Mouse (Mus musculus) heart, embryonic 16.5 days (tissue): Measurements from ENCODE around the gene 4933405L10Rik. TPM values are rescaled to one million over a fixed set of nuclear protein-coding genes. Genes with fewer than 3 reads are reported as not detected.

Experiments used
- ATAC-seq: fragments of 200-750 bp; cut with Nextera tagmentation; replicated peaks from 2 replicates; pipeline ENCODE4 v1.8.0; 2017; ENCODE audit warnings: moderate number of reproducible peaks; ENCODE audit not compliant: insufficient read depth, low FRiP score; ENCODE audit errors: extremely low read depth
- H3K27ac ChIP-seq: fragments of 300-500 bp; sonication (generic); 2 replicates; pipeline ENCODE4 v1.5.1; 2014; ENCODE audit warnings: mild to moderate bottlenecking, low read length, control low read depth, moderate library complexity
- H3K27me3 ChIP-seq: fragments of 300-500 bp; sonication (generic); 2 replicates; pipeline ENCODE4 v1.6.1; 2014; ENCODE audit warnings: low read length, mixed read lengths; ENCODE audit not compliant: control insufficient read depth, insufficient read depth
- H3K36me3 ChIP-seq: fragments of 300-500 bp; sonication (generic); 2 replicates; pipeline ENCODE4 v1.6.1; 2014; ENCODE audit not compliant: control insufficient read depth, insufficient read depth
- H3K4me1 ChIP-seq: fragments of 300-500 bp; sonication (generic); 2 replicates; pipeline ENCODE4 v1.6.1; 2014; ENCODE audit warnings: low read length, mixed read lengths; ENCODE audit not compliant: control insufficient read depth, insufficient read depth
- H3K4me2 ChIP-seq: fragments of 300-500 bp; sonication (generic); 2 replicates; pipeline ENCODE4 v1.6.1; 2014; ENCODE audit warnings: low read depth, mild to moderate bottlenecking, control low read depth, low read length
- H3K4me3 ChIP-seq: fragments of 300-500 bp; sonication (generic); 2 replicates; pipeline ENCODE4 v1.5.1; 2014; ENCODE audit warnings: mild to moderate bottlenecking, control low read depth, low read length
- H3K9ac ChIP-seq: fragments of 300-500 bp; sonication (generic); 2 replicates; pipeline ENCODE4 v1.6.1; 2014; ENCODE audit warnings: low read length, control low read depth
- H3K9me3 ChIP-seq: fragments of 300-500 bp; sonication (generic); replicated peaks from 2 replicates; pipeline ENCODE4 v1.6.1; 2016; ENCODE audit warnings: low read length; ENCODE audit not compliant: control insufficient read depth
- WGBS: fragments of 180-500 bp; shearing (Covaris S2); extraction: QIAGEN DNeasy Blood & Tissue Kit; methylation state at CpG from one replicate; pipeline ENCODE4 v1.1.7; 2014; 5-methylcytosine and 5-hydroxymethylcytosine counted together
- polyA plus RNA-seq: library from polyadenylated mRNA; unstranded; fragments of >200 nt; fragmentation: Nextera tagmentation; extraction: Ambion mirVana; gene quantifications from 2 replicates; pipeline ENCODE4 v1.2.1, GENCODE M21; 2015

Gene 4933405L10Rik
- polyA plus RNA-seq, 1 experiment from 2014 or later: not detected

GRCm38 (mm10) chr8:105725726-105726125 is 18.3 kb downstream of the 4933405L10Rik start:
- Histone ChIP-seq H3K27me3 (no peaks in the 10 kb centered on the region), H3K4me2 (no peak overlapping the region), H3K27ac (no peak overlapping the region), H3K4me3 (no peak overlapping the region), H3K36me3 (0 out of 2 replicates have a peak, but pooled peaks cover 2% of the 10 kb centered on the region), H3K9me3 (no peaks in the 10 kb centered on the region), H3K4me1 (no peaks in the 10 kb centered on the region), H3K9ac (no peak overlapping the region)
- no peak for ATAC-seq
- 80% methylated on average over 5 of the region's 5 CpGs for WGBS

- Histone ChIP-seq H3K27ac (peak overlapping the region; percentile 41), H3K36me3 (0 out of 2 replicates have a peak, but pooled peaks cover 2% of the 10 kb centered on the region), H3K4me2 (no peak overlapping the region; the same call in 1 of the 2 replicates), H3K4me1 (no peaks in the 10 kb centered on the region), H3K9me3 (no peaks in the 10 kb centered on the region), H3K4me3 (no peak overlapping the region), H3K27me3 (no peaks in the 10 kb centered on the region), H3K9ac (no peak overlapping the region)
- ATAC-seq: peak; percentile 89
- WGBS: 70% methylated on average over 18 of the region's 18 CpGs
These were observed 20.1 kb downstream of the 4933405L10Rik start for GRCm38 (mm10) chr8:105727397-105728124.

GRCm38 (mm10) chr8:105732186-105732585 is 24.7 kb downstream of the 4933405L10Rik start:
- no peaks in the 10 kb centered on the region for H3K9me3 ChIP-seq
- 88% methylated on average over 5 of the region's 5 CpGs for WGBS
- no peaks in the 10 kb centered on the region for H3K36me3 ChIP-seq
- H3K4me2 ChIP-seq: no peak overlapping the region
- H3K4me3 ChIP-seq: no peak overlapping the region
- H3K27ac ChIP-seq: no peak overlapping the region
- no peak for ATAC-seq
- no peaks in the 10 kb centered on the region for H3K27me3 ChIP-seq
- no peaks in the 10 kb centered on the region for H3K4me1 ChIP-seq
- H3K9ac ChIP-seq: no peak overlapping the region

GRCm38 (mm10) chr8:105739216-105739615 is 31.8 kb downstream of the 4933405L10Rik start:
- Histone ChIP-seq H3K9me3 (no peaks in the 10 kb centered on the region), H3K9ac (no peak overlapping the region), H3K36me3 (no peaks in the 10 kb centered on the region), H3K27ac (no peak overlapping the region), H3K27me3 (no peaks in the 10 kb centered on the region), H3K4me3 (no peak overlapping the region), H3K4me1 (no peaks in the 10 kb centered on the region; the same call in 1 of the 2 replicates), H3K4me2 (no peak overlapping the region)
- no peak for ATAC-seq
- whole genome bisulfite sequencing: 87% methylated on average over 5 of the region's 5 CpGs

- no peaks in the 10 kb centered on the region for H3K36me3 ChIP-seq
- ATAC-seq: no peak
- 76% methylated on average over 4 of the region's 4 CpGs for WGBS
- no peak overlapping the region for H3K4me3 ChIP-seq
- H3K4me1 ChIP-seq: peaks cover 4% of the 10 kb centered on the region; the same call in 1 of the 2 replicates
- H3K27me3 ChIP-seq: no peaks in the 10 kb centered on the region
- H3K4me2 ChIP-seq: no peak overlapping the region
- H3K9me3 ChIP-seq: no peaks in the 10 kb centered on the region
- no peak overlapping the region for H3K27ac ChIP-seq
- no peak overlapping the region for H3K9ac ChIP-seq
These were observed 35.8 kb downstream of the 4933405L10Rik start for GRCm38 (mm10) chr8:105743301-105743700.

GRCm38 (mm10) chr8:105750606-105751005 is 43.2 kb downstream of the 4933405L10Rik start:
- H3K27ac ChIP-seq: peak overlapping the region; percentile 68
- peak overlapping the region; percentile 55 for H3K4me2 ChIP-seq
- 12% methylated on average over 11 of the region's 11 CpGs for WGBS
- ATAC-seq: peak; percentile 73
- no peaks in the 10 kb centered on the region for H3K27me3 ChIP-seq
- H3K9me3 ChIP-seq: no peaks in the 10 kb centered on the region
- 0 out of 2 replicates have a peak, but pooled peaks cover 3% of the 10 kb centered on the region for H3K36me3 ChIP-seq
- peak overlapping the region; percentile 45 for H3K9ac ChIP-seq
- peak overlapping the region; percentile 14 for H3K4me3 ChIP-seq
- H3K4me1 ChIP-seq: peaks cover 16% of the 10 kb centered on the region

GRCm38 (mm10) chr8:105753916-105754315 is 46.5 kb downstream of the 4933405L10Rik start:
- Histone ChIP-seq H3K27me3 (no peaks in the 10 kb centered on the region), H3K4me3 (no peak overlapping the region), H3K9me3 (no peaks in the 10 kb centered on the region), H3K9ac (no peak overlapping the region), H3K4me2 (no peak overlapping the region), H3K27ac (no peak overlapping the region), H3K36me3 (0 out of 2 replicates have a peak, but pooled peaks cover 3% of the 10 kb centered on the region), H3K4me1 (peaks cover 23% of the 10 kb centered on the region)
- 63% methylated on average over 2 of the region's 2 CpGs for WGBS
- no peak for ATAC-seq

- Histone ChIP-seq H3K4me2 (no peak overlapping the region), H3K27me3 (no peaks in the 10 kb centered on the region), H3K36me3 (0 out of 2 replicates have a peak, but pooled peaks cover 3% of the 10 kb centered on the region), H3K4me3 (no peak overlapping the region), H3K9me3 (no peaks in the 10 kb centered on the region), H3K9ac (no peak overlapping the region), H3K27ac (no peak overlapping the region), H3K4me1 (peaks cover 23% of the 10 kb centered on the region)
- WGBS: 74% methylated on average over 2 of the region's 2 CpGs
- no peak for ATAC-seq
These were observed 47.2 kb downstream of the 4933405L10Rik start for GRCm38 (mm10) chr8:105754688-105755087.

- H3K36me3 ChIP-seq: 0 out of 2 replicates have a peak, but pooled peaks cover 3% of the 10 kb centered on the region
- no peak for ATAC-seq
- peak overlapping the region; percentile 91 for H3K4me2 ChIP-seq
- peak overlapping the region; percentile 91 for H3K9ac ChIP-seq
- WGBS: 2% methylated on average over 12 of the region's 12 CpGs
- no peaks in the 10 kb centered on the region for H3K27me3 ChIP-seq
- peak overlapping the region; percentile 79 for H3K27ac ChIP-seq
- H3K4me1 ChIP-seq: peaks cover 8% of the 10 kb centered on the region
- peak overlapping the region; percentile 100 for H3K4me3 ChIP-seq
- no peaks in the 10 kb centered on the region for H3K9me3 ChIP-seq
These were observed 50.4 kb downstream of the 4933405L10Rik start for GRCm38 (mm10) chr8:105757796-105758276.
